ENCODE assay signal across 1 mouse cellular context in the genomic region with DNA sequence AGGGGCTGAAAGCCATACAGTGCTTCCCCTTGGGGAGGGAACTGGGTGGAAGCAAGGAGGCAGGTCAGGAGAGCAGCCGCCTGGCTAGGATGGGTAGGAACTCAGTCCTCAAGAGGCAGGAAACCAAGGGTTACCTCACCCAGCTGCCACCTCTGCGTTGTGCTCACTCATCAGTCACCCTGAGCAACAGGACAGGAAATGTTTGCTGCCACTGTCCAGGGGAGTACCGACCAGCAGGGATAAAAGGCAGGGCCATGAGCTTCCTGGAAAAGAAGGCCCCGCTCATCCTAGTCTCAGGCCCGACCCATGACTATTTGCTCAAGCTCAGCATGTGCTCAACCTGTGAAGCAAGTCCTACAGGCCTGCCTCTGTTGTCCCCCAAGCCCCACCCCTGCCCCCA.
TF ChIP-seq lines count a peak whose summit lies in the region.

No protein-coding gene starts in this region.

TF ChIP-seq in MEL, 35 proteins besides CTCF, POLR2A, EP300 and RAD21 (continued from another document):
- no peak for TF ChIP-seq ZNF384 (IDR thresholded peaks at IDR 0.05; ENCODE audit: low read depth, low read length)
TF ChIP-seq in MEL: peak in this region for 0.
